Mouse (Mus musculus): Measurements from ENCODE around the gene Stra6. TPM values are rescaled to one million over a fixed set of nuclear protein-coding genes. Genes with fewer than 3 reads are reported as not detected.

Stra6 gene
- total and polyA plus RNA-seq, 3 experiments: 0.11 TPM; not detected in 2

GRCm38 (mm10) chr9:58194222-58194621 is 130.6 kb downstream of the Stra6 start:
- peaks cover 20% of the 10 kb centered on the region for H3K9me3 ChIP-seq (replicated peaks)
- H3K36me3 ChIP-seq (replicated peaks): no peaks in the 10 kb centered on the region
- no peak for DNase-seq (ENCODE audit: low spot score)
- no peak for ATAC-seq (ENCODE audit: extremely low read depth, insufficient number of reproducible peaks, low FRiP score, poor library complexity, severe bottlenecking)
- H3K4me1 ChIP-seq (ENCODE audit: insufficient read depth, low read depth, low read length): no peaks in the 10 kb centered on the region; the same call in 1 of the 2 replicates
- H3K27me3 ChIP-seq (ENCODE audit: insufficient read depth, low read length): peaks cover 64% of the 10 kb centered on the region
- no peak overlapping the region for H3K4me3 ChIP-seq (ENCODE audit: low read depth, low read length)
- TF ChIP-seq GATA2 (IDR thresholded peaks at IDR 0.05; ENCODE audit: borderline replicate concordance, low read depth, low read length) (no peak), CTCF (IDR thresholded peaks at IDR 0.05; ENCODE audit: low read depth, low read length) (no peak), GATA1 (IDR thresholded peaks at IDR 0.05; ENCODE audit: borderline replicate concordance, low read length) (no peak), TAL1 (conservative IDR thresholded peaks at IDR 0.05; ENCODE audit: low read depth, low read length) (no peak), POLR2AphosphoS5 (IDR thresholded peaks at IDR 0.05; ENCODE audit: insufficient replicate concordance, low read depth, low read length) (no peak)

- no peak for TF ChIP-seq GATA1 (IDR thresholded peaks at IDR 0.05; ENCODE audit: borderline replicate concordance, low read length)
- no peak for TF ChIP-seq POLR2AphosphoS5 (IDR thresholded peaks at IDR 0.05; ENCODE audit: insufficient replicate concordance, low read depth, low read length)
- TF ChIP-seq TAL1 (conservative IDR thresholded peaks at IDR 0.05; ENCODE audit: low read depth, low read length): no peak
- TF ChIP-seq CTCF (IDR thresholded peaks at IDR 0.05; ENCODE audit: low read depth, low read length): no peak
- no peak for TF ChIP-seq GATA2 (IDR thresholded peaks at IDR 0.05; ENCODE audit: borderline replicate concordance, low read depth, low read length)
- no peak for ATAC-seq (ENCODE audit: extremely low read depth, insufficient number of reproducible peaks, low FRiP score, poor library complexity, severe bottlenecking)
- H3K27me3 ChIP-seq (ENCODE audit: insufficient read depth, low read length): peaks cover 74% of the 10 kb centered on the region
Measured at GRCm38 (mm10) chr9:58195671-58196070, 132.1 kb downstream of the Stra6 start.

GRCm38 (mm10) chr9:58196141-58196540 is 132.6 kb downstream of the Stra6 start:
- no peak overlapping the region for H3K4me3 ChIP-seq (ENCODE audit: low read depth, low read length)
- H3K4me1 ChIP-seq (ENCODE audit: insufficient read depth, low read depth, low read length): no peaks in the 10 kb centered on the region; the same call in 1 of the 2 replicates
- H3K36me3 ChIP-seq (replicated peaks): no peaks in the 10 kb centered on the region
- DNase-seq (ENCODE audit: low spot score) (no peak), ATAC-seq (ENCODE audit: extremely low read depth, insufficient number of reproducible peaks, low FRiP score, poor library complexity, severe bottlenecking) (no peak)
- H3K9me3 ChIP-seq (replicated peaks): peaks cover 22% of the 10 kb centered on the region
- TF ChIP-seq GATA2 (IDR thresholded peaks at IDR 0.05; ENCODE audit: borderline replicate concordance, low read depth, low read length) (no peak), POLR2AphosphoS5 (IDR thresholded peaks at IDR 0.05; ENCODE audit: insufficient replicate concordance, low read depth, low read length) (no peak), CTCF (IDR thresholded peaks at IDR 0.05; ENCODE audit: low read depth, low read length) (no peak), TAL1 (conservative IDR thresholded peaks at IDR 0.05; ENCODE audit: low read depth, low read length) (no peak), GATA1 (IDR thresholded peaks at IDR 0.05; ENCODE audit: borderline replicate concordance, low read length) (no peak)
- H3K27me3 ChIP-seq (ENCODE audit: insufficient read depth, low read length): peaks cover 74% of the 10 kb centered on the region

More at GRCm38 (mm10) chr9:58195671-58196070, 132.1 kb downstream of the Stra6 start:
- Histone ChIP-seq H3K9me3 (replicated peaks) (peaks cover 22% of the 10 kb centered on the region), H3K4me1 (ENCODE audit: insufficient read depth, low read depth, low read length) (no peaks in the 10 kb centered on the region; the same call in 1 of the 2 replicates), H3K4me3 (ENCODE audit: low read depth, low read length) (no peak overlapping the region; the same call in 1 of the 2 replicates), H3K36me3 (replicated peaks) (no peaks in the 10 kb centered on the region)
- no peak for DNase-seq (ENCODE audit: low spot score)

- TF ChIP-seq TAL1 (conservative IDR thresholded peaks at IDR 0.05; ENCODE audit: low read depth, low read length) (no peak), POLR2AphosphoS5 (IDR thresholded peaks at IDR 0.05; ENCODE audit: insufficient replicate concordance, low read depth, low read length) (no peak), GATA1 (IDR thresholded peaks at IDR 0.05; ENCODE audit: borderline replicate concordance, low read length) (no peak), CTCF (IDR thresholded peaks at IDR 0.05; ENCODE audit: low read depth, low read length) (no peak), GATA2 (IDR thresholded peaks at IDR 0.05; ENCODE audit: borderline replicate concordance, low read depth, low read length) (no peak)
- Histone ChIP-seq H3K4me1 (ENCODE audit: insufficient read depth, low read depth, low read length) (no peaks in the 10 kb centered on the region; the same call in 1 of the 2 replicates), H3K36me3 (replicated peaks) (no peaks in the 10 kb centered on the region), H3K27me3 (ENCODE audit: insufficient read depth, low read length) (peaks cover 82% of the 10 kb centered on the region), H3K4me3 (ENCODE audit: low read depth, low read length) (no peak overlapping the region), H3K9me3 (replicated peaks) (peaks cover 22% of the 10 kb centered on the region)
- DNase-seq (ENCODE audit: low spot score) (no peak), ATAC-seq (ENCODE audit: extremely low read depth, insufficient number of reproducible peaks, low FRiP score, poor library complexity, severe bottlenecking) (no peak)
Measured at GRCm38 (mm10) chr9:58196610-58197567, 133.3 kb downstream of the Stra6 start.

- H3K27me3 ChIP-seq (ENCODE audit: insufficient read depth, low read length): peaks cover 91% of the 10 kb centered on the region
- no peak overlapping the region for H3K4me3 ChIP-seq (ENCODE audit: low read depth, low read length)
- TF ChIP-seq GATA1 (IDR thresholded peaks at IDR 0.05; ENCODE audit: borderline replicate concordance, low read length): no peak
- TF ChIP-seq TAL1 (conservative IDR thresholded peaks at IDR 0.05; ENCODE audit: low read depth, low read length): no peak
- no peak for TF ChIP-seq GATA2 (IDR thresholded peaks at IDR 0.05; ENCODE audit: borderline replicate concordance, low read depth, low read length)
- TF ChIP-seq CTCF (IDR thresholded peaks at IDR 0.05; ENCODE audit: low read depth, low read length): no peak
- TF ChIP-seq POLR2AphosphoS5 (IDR thresholded peaks at IDR 0.05; ENCODE audit: insufficient replicate concordance, low read depth, low read length): no peak
- no peaks in the 10 kb centered on the region; the same call in 1 of the 2 replicates for H3K4me1 ChIP-seq (ENCODE audit: insufficient read depth, low read depth, low read length)
- DNase-seq (ENCODE audit: low spot score): no peak
- no peaks in the 10 kb centered on the region for H3K36me3 ChIP-seq (replicated peaks)
- no peak for ATAC-seq (ENCODE audit: extremely low read depth, insufficient number of reproducible peaks, low FRiP score, poor library complexity, severe bottlenecking)
- peaks cover 22% of the 10 kb centered on the region for H3K9me3 ChIP-seq (replicated peaks)
Measured at GRCm38 (mm10) chr9:58197781-58198701, 134.5 kb downstream of the Stra6 start.

Data from G1E (cell line).